Mouse (Mus musculus): Measurements from ENCODE around the gene Zfp110.
A peak's percentile ranks its signal among the peaks of the same experiment; 100 is the strongest.

DNA sequence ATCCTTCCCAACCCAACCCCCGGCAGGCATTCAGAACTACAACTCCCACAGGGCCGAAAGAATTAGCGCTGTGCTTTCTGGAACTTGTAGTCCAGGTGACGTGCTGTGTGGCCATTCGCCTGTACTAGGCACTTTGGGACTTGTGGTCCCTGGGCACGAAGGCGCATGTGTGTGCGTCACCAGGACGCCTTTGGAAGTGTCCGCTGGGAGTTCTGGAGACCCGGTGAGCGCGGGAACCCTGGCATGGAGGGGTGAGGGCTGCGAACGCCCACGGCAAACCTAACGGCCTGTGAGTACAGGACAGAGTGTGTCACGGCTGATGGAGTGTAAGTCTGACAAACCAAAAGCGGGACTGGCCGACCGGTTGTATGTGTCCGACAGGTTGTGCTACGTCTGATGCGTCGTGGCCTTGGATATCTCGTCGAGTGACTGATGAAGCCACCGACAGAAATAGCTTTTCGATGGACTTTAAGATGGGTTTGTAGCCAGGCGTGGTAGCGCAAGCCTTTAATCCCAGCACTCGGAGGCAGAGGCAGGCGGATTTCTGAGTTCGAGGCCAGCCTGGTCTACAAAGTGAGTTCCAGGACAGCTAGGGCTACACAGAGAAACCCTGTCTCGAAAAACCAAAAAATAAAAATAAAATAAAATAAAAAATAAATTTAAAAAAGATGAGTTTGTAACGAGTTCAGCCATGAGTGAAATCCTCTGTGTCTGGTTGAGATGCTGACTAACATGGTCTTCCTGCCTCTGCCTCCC lies 63.3 kb downstream of the Zfp110 start, which contains the start of gene Zscan22:
- TF ChIP-seq CTCF (IDR thresholded peaks at IDR 0.05; ENCODE audit: insufficient read depth, low read depth, low read length) (no peak), POLR2A (IDR thresholded peaks at IDR 0.05; ENCODE audit: insufficient read depth, low read depth, low read length) (0 out of 2 replicates have a peak, but pooled peaks have one; percentile 59)
